In genomic region chr4:101436761-101437512, GRCm38 (mm10) we compare ENCODE assay signal across 9 mouse cellular contexts. TPM values are rescaled to one million over a fixed set of nuclear protein-coding genes. Genes with fewer than 3 reads are reported as not detected.
DNase-seq lines count a peak whose midpoint lies in the region; ATAC-seq lines count a peak whose summit lies in the region.
"Had no signal": no experiment of that assay in that cellular context is flagged by ENCODE, and none has a peak within 500 bp of the region (broad histone marks: within the 10 kb centered on the region; RNA-seq: fewer than 3 reads in every experiment).

No protein-coding gene starts in this region.

- DNase-seq in neural tube, embryonic 10.5 days (ENCODE audit: extremely low spot score, low spot score): no peak
- DNase-seq in left cerebral cortex, postnatal 25 days (ENCODE audit: low spot score in 2 of 2): peak; percentile 71 to 92
- no peak for DNase-seq in thymus, postnatal 36 days

- H3K9me3 ChIP-seq in neural tube, embryonic 13.5 days: no peaks in the 10 kb centered on the region
- no peaks in the 10 kb centered on the region for H3K9me3 ChIP-seq in heart, embryonic 16.5 days (replicated peaks; ENCODE audit: control insufficient read depth, low read length)

- H3K4me1 ChIP-seq in neural tube, embryonic 13.5 days (replicated peaks): 0 out of 2 replicates have a peak, but pooled peaks cover 8% of the 10 kb centered on the region
- peaks cover 57% of the 10 kb centered on the region for H3K4me1 ChIP-seq in heart, embryonic 16.5 days (ENCODE audit: control insufficient read depth, insufficient read depth, low read length)

- peak; percentile 55; the same call in 1 of the 2 replicates for ATAC-seq in neural tube, embryonic 13.5 days (ENCODE audit: low read depth)
- ATAC-seq in frontal cortex, adult (ENCODE audit: low TSS enrichment): peak; percentile 97
- ATAC-seq in heart, embryonic 16.5 days (replicated peaks; ENCODE audit: extremely low read depth, insufficient read depth, low FRiP score): peak; percentile 60
- ATAC-seq in inflammation-experienced regulatory T-cells, adult 6 months: no peak
- no peak for ATAC-seq in megakaryocyte, adult 5-6 weeks (ENCODE audit: poor library complexity, severe bottlenecking)
- ATAC-seq: Patski had no signal

- no peaks in the 10 kb centered on the region for H3K36me3 ChIP-seq in neural tube, embryonic 13.5 days
- H3K36me3 ChIP-seq in heart, embryonic 16.5 days (ENCODE audit: control insufficient read depth, insufficient read depth): no peaks in the 10 kb centered on the region

- 76% methylated on average over 8 of the region's 8 CpGs for WGBS in neural tube, embryonic 13.5 days
- WGBS in heart, embryonic 16.5 days: 38% methylated on average over 8 of the region's 8 CpGs

- no peak overlapping the region; the same call in 1 of the 2 replicates for H3K27ac ChIP-seq in neural tube, embryonic 13.5 days (replicated peaks)
- H3K27ac ChIP-seq in heart, embryonic 16.5 days (ENCODE audit: low read length): peak overlapping the region; percentile 95

- H3K9ac ChIP-seq in neural tube, embryonic 13.5 days: no peak overlapping the region
- peak overlapping the region; percentile 45 for H3K9ac ChIP-seq in heart, embryonic 16.5 days (ENCODE audit: low read length)

- intact Hi-C loops in left cerebral cortex, postnatal 25 days (cut with DNase I): loop anchor here (1.0 kb wide), 1 partner anchor 13 kb away; no protein-coding TSS in a partner anchor

- H3K4me2 ChIP-seq in neural tube, embryonic 13.5 days: no peak overlapping the region
- H3K4me2 ChIP-seq in heart, embryonic 16.5 days (ENCODE audit: low read depth, low read length): peak overlapping the region; percentile 56; the same call in 1 of the 2 replicates

- no peak overlapping the region for H3K4me3 ChIP-seq in neural tube, embryonic 13.5 days
- no peak overlapping the region for H3K4me3 ChIP-seq in heart, embryonic 16.5 days (ENCODE audit: low read length)

- H3K27me3 ChIP-seq in neural tube, embryonic 13.5 days: no peaks in the 10 kb centered on the region
- H3K27me3 ChIP-seq in heart, embryonic 16.5 days (ENCODE audit: control insufficient read depth, insufficient read depth, low read length): no peaks in the 10 kb centered on the region
- H3K27me3 ChIP-seq: Patski had no signal

RNA-seq across cellular contexts. Expression of gene Ak4, which starts 17.9 kb away (rescaled TPM):
- polyA plus RNA-seq in neural tube, embryonic 13.5 days (2015; fragmentation: Nextera tagmentation; extraction: Ambion mirVana): 4.6 and 5.2 TPM in 2 replicates
- 23.6 and 24.0 TPM in 2 replicates for polyA plus RNA-seq in heart, embryonic 16.5 days (2015; fragmentation: Nextera tagmentation; extraction: Ambion mirVana)
- total RNA-seq in left cerebral cortex, postnatal 25 days (2021): 10 to 100 TPM; 31.4 to 50.2 TPM
- under 1 TPM in 1 of 3 experiments, not detected in 2; 0.08 TPM for polyA plus RNA-seq in inflammation-experienced regulatory T-cells, adult 6 months (2017; shearing (Covaris generic))
- 0.18 TPM in 1 of 2 replicates, not detected in the other for total RNA-seq in megakaryocyte, adult 5-6 weeks (2015)
- 0.11 TPM in 1 of 2 replicates, not detected in the other for total RNA-seq in megakaryocyte, adult 5-6 weeks (2017)

RNA-seq across cellular contexts. Expression of gene Dnajc6, which starts 59.5 kb away (rescaled TPM):
- 34.1 and 34.2 TPM in 2 replicates for polyA plus RNA-seq in neural tube, embryonic 13.5 days (2015; fragmentation: Nextera tagmentation; extraction: Ambion mirVana)
- 1.2 and 1.7 TPM in 2 replicates for polyA plus RNA-seq in heart, embryonic 16.5 days (2015; fragmentation: Nextera tagmentation; extraction: Ambion mirVana)
- total RNA-seq in left cerebral cortex, postnatal 25 days (2021): 100 to 1,000 TPM; 306 to 342 TPM
- polyA plus RNA-seq in inflammation-experienced regulatory T-cells, adult 6 months (2017; shearing (Covaris generic)): 1 to 10 TPM; 2.6 to 3.2 (median 2.8) TPM
- 0.16 and 0.76 TPM in 2 replicates for total RNA-seq in megakaryocyte, adult 5-6 weeks (2015)
- 0.66 and 1.6 TPM in 2 replicates for total RNA-seq in megakaryocyte, adult 5-6 weeks (2017)

Comparison
In these comparisons a context has a peak if more than half of its experiments do, and no peak if none do; other contexts are left out.
1. ATAC-seq: peak in neural tube, embryonic 13.5 days (single experiment), frontal cortex, adult (single experiment) and heart, embryonic 16.5 days (single experiment); none in inflammation-experienced regulatory T-cells, adult 6 months (single experiment) and megakaryocyte, adult 5-6 weeks (single experiment).
2. DNase-seq: peak in left cerebral cortex, postnatal 25 days (2 of 2); none in neural tube, embryonic 10.5 days (single experiment) and thymus, postnatal 36 days (0 of 2).